Mouse (Mus musculus): ENCODE results near the gene Gas2.

GRCm38 (mm10) chr7:51940461-51940860, 78.6 kb downstream of the Gas2 start:
- TF ChIP-seq GATA1 (IDR thresholded peaks at IDR 0.05; ENCODE audit: borderline replicate concordance, low read length) (no peak), FLI1 (IDR thresholded peaks at IDR 0.05; ENCODE audit: low read length) (no peak)
